Mouse (Mus musculus): ENCODE measurements around the gene Psmd13.

GRCm38 (mm10) chr7:140856785-140857549, 24.8 kb upstream of the Psmd13 start, which contains the start of gene Ric8a:
- TF ChIP-seq CTCF (conservative IDR thresholded peaks at IDR 0.05; ENCODE audit: low read length) (no peak), NANOG (IDR thresholded peaks at IDR 0.05; ENCODE audit: borderline replicate concordance, low read length) (no peak), POU5F1 (IDR thresholded peaks at IDR 0.05; ENCODE audit: borderline replicate concordance, low read length) (no peak)

All from E14TG2a.4 (cell line).